Mouse (Mus musculus) heart, adult 2 months (tissue): ENCODE results near the gene Wwc1. TPM values are rescaled to one million over a fixed set of nuclear protein-coding genes. Genes with fewer than 3 reads are reported as not detected.

Source experiments
- DNase-seq, 2 experiments: peaks; one replicate each; pipeline ENCODE4 v3.0.0; 2021
- H3K27ac ChIP-seq: fragments of 200-600 bp; 2 replicates; pipeline ENCODE4 v1.8.1; 2022
- H3K27me3 ChIP-seq: fragments of 200-500 bp; 2 replicates; pipeline ENCODE4 v1.6.1; 2012; ENCODE audit warnings: mild to moderate bottlenecking, low read length, inconsistent platforms, mixed read lengths; ENCODE audit not compliant: control insufficient read depth, insufficient read depth
- H3K36me3 ChIP-seq: fragments of 200-500 bp; 2 replicates; pipeline ENCODE4 v1.6.1; 2012; ENCODE audit warnings: low read length, inconsistent platforms; ENCODE audit not compliant: control insufficient read depth, insufficient read depth
- H3K4me1 ChIP-seq: fragments of 200-500 bp; 2 replicates; pipeline ENCODE4 v1.6.1; 2011; ENCODE audit warnings: low read length; ENCODE audit not compliant: control insufficient read depth, insufficient read depth
- H3K4me3 ChIP-seq: fragments of 200-600 bp; 2 replicates; pipeline ENCODE4 v1.8.1; 2022
- H3K79me2 ChIP-seq: fragments of 200-500 bp; replicated peaks from 2 replicates; pipeline ENCODE4 v1.6.1; 2012; ENCODE audit warnings: mild to moderate bottlenecking, inconsistent platforms, low read length, moderate library complexity, mixed read lengths; ENCODE audit not compliant: control insufficient read depth, insufficient read depth
- H3K9ac ChIP-seq: fragments of 200-500 bp; 2 replicates; pipeline ENCODE4 v1.6.1; 2012; ENCODE audit warnings: low read depth, mild to moderate bottlenecking, control low read depth, inconsistent platforms, low read length, mixed read lengths
- CTCF ChIP-seq: fragments of 200-600 bp; IDR thresholded peaks from 2 replicates; pipeline ENCODE4 v1.8.1; 2022; ENCODE audit warnings: antibody characterized with exemption, mild to moderate bottlenecking, moderate library complexity
- EP300 ChIP-seq: fragments of 200-500 bp; IDR thresholded peaks from 2 replicates; pipeline ENCODE4 v1.6.1; 2011; ENCODE audit warnings: low read depth, low read length, control low read depth; ENCODE audit not compliant: insufficient read depth
- POLR2A ChIP-seq: fragments of 200-500 bp; IDR thresholded peaks from 2 replicates; pipeline ENCODE4 v1.6.1; 2011; ENCODE audit warnings: mild to moderate bottlenecking, low read depth, low read length, control low read depth; ENCODE audit not compliant: insufficient read depth
- WGBS: fragments of 180-500 bp; shearing (Covaris S2); methylation state at CpG from one replicate; pipeline ENCODE4 v1.1.7; 2018; 5-methylcytosine and 5-hydroxymethylcytosine counted together
- intact Hi-C: fragments of 180-260 bp; cut with DNase I; formaldehyde crosslinking; loops from one replicate; pipeline ENCODE4 v1.15.1; 2025
- polyA plus RNA-seq: library from polyadenylated mRNA; depleted of rRNA; stranded (reverse); fragments of >200 nt; gene quantifications from 2 replicates; pipeline ENCODE4 v1.2.3, GENCODE M21; 2012
- total RNA-seq, 2 experiments: library from RNA; stranded (reverse); gene quantifications; 2 replicates each; pipeline ENCODE4 v1.2.3; 2021

The Wwc1 gene
- total and polyA plus RNA-seq, 3 experiments = 0.84 to 2.1 (median 1.1) TPM

DNA sequence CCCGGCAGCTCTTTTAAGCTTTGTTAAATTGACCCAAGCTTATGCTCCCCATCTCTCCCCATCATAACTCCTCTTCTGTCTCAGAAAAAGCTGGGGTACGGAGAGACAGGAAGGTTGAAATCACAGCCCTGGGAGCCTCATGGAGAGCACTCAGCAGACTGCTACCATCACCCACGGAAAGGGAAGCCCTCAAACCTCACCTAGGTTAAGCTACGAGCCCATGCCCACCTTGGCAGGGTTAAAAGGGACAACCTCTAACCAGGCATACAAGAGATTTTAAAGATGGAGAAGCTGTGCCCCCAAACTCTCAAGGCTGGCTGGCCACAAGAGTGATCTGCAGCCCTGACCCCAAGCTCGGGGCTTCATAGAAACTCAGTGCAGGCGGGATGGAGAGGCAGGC, 3.2 kb downstream of the Wwc1 start:
- intact Hi-C loops = no loop called here

DNA sequence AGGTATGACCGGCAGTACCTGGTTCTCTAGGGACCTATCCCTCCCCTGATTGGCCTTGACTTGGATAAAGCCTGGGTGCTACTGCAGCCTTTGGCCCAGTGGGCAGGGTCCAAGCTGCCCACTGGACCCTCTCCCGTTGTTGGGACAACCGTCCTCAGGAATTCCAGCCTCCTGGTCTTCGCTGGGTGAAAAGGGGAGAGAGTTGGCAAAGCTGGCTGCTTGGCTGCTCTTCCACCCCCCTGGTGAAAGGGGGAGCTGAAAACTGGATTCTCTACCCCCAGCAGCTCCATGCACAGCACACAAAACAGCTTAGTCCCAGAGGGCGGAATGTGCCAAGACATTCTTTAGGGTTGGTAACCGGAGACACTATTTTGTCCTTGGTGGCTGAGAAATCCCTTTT, 3.8 kb downstream of the Wwc1 start:
- Histone ChIP-seq H3K27ac (no peak overlapping the region), H3K79me2 (no peaks in the 10 kb centered on the region), H3K27me3 (peaks cover 10% of the 10 kb centered on the region), H3K4me3 (no peak overlapping the region), H3K36me3 (no peaks in the 10 kb centered on the region), H3K9ac (no peak overlapping the region), H3K4me1 (no peaks in the 10 kb centered on the region)
- no peak for DNase-seq
- TF ChIP-seq POLR2A (no peak), EP300 (no peak), CTCF (no peak)
- WGBS = 59% methylated on average over 6 of the region's 6 CpGs
- intact Hi-C loops = no loop called here

More for the DNA sequence above, 3.2 kb downstream of the Wwc1 start:
- Histone ChIP-seq H3K79me2 (no peaks in the 10 kb centered on the region), H3K9ac (no peak overlapping the region), H3K27ac (no peak overlapping the region), H3K27me3 (peaks cover 12% of the 10 kb centered on the region), H3K4me1 (no peaks in the 10 kb centered on the region), H3K36me3 (no peaks in the 10 kb centered on the region), H3K4me3 (no peak overlapping the region)
- no peak for DNase-seq
- TF ChIP-seq CTCF (no peak), EP300 (no peak), POLR2A (no peak)
- 70% methylated on average over 6 of the region's 6 CpGs for WGBS

DNA sequence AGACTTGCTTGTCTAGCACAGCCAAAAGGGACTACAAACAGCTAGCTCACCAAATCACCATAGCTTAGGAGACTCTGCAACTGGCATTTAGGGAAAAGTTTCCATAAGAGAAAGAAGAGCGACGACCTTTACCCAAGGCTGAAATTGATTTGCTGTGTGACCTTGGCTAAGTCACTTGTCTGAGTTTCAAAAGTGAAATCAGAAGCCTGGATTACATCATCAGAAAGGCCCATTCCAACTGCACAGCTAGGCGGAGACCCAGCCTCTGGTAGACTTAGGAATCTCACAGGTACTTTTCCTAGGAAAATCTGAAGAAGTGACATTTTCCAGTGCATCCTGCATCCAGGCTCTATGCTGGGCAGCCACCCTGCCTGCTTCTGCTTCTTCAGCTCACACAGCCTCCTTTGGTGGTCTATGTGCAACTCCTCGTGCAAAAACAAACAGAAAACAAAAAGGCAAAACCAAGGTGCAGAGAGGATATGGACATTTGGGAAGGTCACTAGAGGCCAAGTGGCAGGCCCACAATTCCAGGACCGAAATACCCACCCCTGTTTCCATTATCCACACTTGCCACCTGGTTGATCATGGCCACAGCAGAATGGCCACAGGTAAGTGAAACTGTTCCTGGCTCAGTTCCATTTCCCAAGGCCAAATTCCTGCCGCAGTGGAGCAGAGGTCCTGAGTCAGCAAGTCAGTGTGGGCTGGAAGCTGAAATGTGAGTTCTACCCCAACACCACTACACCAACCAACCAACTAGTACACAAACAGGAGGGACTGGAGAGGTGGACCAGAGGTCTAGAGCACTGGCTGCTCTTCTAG, 5.5 kb downstream of the Wwc1 start:
- no peak overlapping the region for H3K4me3 ChIP-seq
- no peaks in the 10 kb centered on the region for H3K36me3 ChIP-seq
- TF ChIP-seq EP300 = no peak
- TF ChIP-seq CTCF = no peak
- TF ChIP-seq POLR2A = no peak
- WGBS = 82% methylated on average over 6 of the region's 6 CpGs
- H3K27me3 ChIP-seq = peaks cover 5% of the 10 kb centered on the region
- DNase-seq = no peak
- H3K9ac ChIP-seq = no peak overlapping the region
- no peak overlapping the region for H3K27ac ChIP-seq
- H3K4me1 ChIP-seq = no peaks in the 10 kb centered on the region
- intact Hi-C loops = no loop called here
- H3K79me2 ChIP-seq = no peaks in the 10 kb centered on the region

DNA sequence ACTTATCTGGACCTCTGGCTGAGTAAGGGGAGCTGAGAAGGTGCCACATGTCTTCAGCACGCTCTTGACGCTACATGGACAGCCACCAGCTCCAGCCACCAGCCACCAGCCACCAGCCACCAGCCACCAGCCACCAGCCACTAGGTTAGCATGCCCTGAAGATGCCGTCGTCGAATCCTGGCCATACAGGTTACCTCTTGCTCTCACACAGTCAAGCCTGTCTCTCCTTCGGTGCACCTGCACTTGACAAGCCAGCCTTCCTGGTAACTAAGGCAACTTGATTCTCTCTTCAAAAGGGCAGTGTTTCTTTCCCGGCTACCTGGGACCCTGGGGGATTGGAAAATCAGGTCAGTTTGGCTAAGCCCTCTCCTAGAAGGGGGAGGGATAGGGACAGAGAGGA, 7.2 kb downstream of the Wwc1 start:
- no peak overlapping the region for H3K27ac ChIP-seq
- WGBS = 60% methylated on average over 7 of the region's 7 CpGs

DNA sequence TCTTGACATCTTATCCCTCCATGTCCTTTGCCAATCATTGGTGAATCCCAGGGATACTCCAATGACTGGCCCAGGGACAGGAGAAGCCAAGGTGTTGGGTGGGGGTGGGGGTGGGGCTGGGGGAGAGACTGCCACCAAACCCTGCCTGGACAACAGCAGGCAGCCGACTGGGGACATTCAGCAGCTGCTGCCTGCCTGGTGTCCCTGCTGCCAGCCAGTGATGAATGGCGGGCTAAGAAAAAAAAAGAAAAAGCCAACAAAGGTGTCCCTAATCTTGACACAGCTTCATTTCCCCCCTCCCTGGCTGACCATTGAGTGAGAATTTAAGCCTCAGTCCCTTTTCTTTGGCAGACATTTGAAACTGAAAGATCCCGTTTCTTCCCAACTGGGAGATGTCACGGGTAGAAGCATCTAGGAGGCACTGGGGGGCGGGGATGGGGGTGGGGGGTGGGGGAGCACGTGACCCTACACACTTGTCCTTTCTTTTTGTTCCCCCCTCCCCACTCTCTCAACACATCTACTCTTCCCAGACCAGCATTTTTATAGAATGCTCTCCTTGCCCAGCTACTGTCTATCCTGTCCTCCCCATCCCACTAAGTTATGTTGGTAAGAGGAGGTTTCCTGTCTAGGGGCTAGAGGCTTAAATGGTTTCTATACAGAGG, 7.9 kb downstream of the Wwc1 start:
- 16% methylated on average over 6 of the region's 6 CpGs for WGBS
- Histone ChIP-seq H3K9ac (no peak overlapping the region), H3K36me3 (no peaks in the 10 kb centered on the region), H3K4me1 (no peaks in the 10 kb centered on the region), H3K27ac (no peak overlapping the region), H3K27me3 (no peaks in the 10 kb centered on the region), H3K79me2 (no peaks in the 10 kb centered on the region), H3K4me3 (no peak overlapping the region)
- TF ChIP-seq CTCF (no peak), POLR2A (no peak), EP300 (no peak)
- DNase-seq = no peak
- intact Hi-C loops = no loop called here

More for the DNA sequence above, 7.2 kb downstream of the Wwc1 start:
- no peak for TF ChIP-seq EP300
- TF ChIP-seq CTCF = no peak
- no peak for TF ChIP-seq POLR2A
- Histone ChIP-seq H3K79me2 (no peaks in the 10 kb centered on the region), H3K4me3 (no peak overlapping the region), H3K4me1 (no peaks in the 10 kb centered on the region), H3K27me3 (no peaks in the 10 kb centered on the region), H3K36me3 (no peaks in the 10 kb centered on the region), H3K9ac (no peak overlapping the region)
- intact Hi-C loops = no loop called here
- no peak for DNase-seq
